Mouse (Mus musculus): ENCODE data around the gene Brip1. TPM values are rescaled to one million over a fixed set of nuclear protein-coding genes. Genes with fewer than 3 reads are reported as not detected.

The Brip1 gene
- polyA plus RNA-seq, 1 experiment from 2014 or later, result 6.9 TPM

- Histone ChIP-seq H3K4me1 (no peaks in the 10 kb centered on the region), H3K4me2 (replicated peaks) (no peak overlapping the region), H3K36me3 (no peaks in the 10 kb centered on the region), H3K9ac (replicated peaks) (no peak overlapping the region), H3K4me3 (no peak overlapping the region), H3K27ac (replicated peaks) (no peak overlapping the region), H3K9me3 (no peaks in the 10 kb centered on the region), H3K27me3 (no peaks in the 10 kb centered on the region; the same call in 1 of the 2 replicates)
- ATAC-seq (ENCODE audit: low FRiP score, low read depth), result no peak
- 91% methylated on average over 11 of the region's 11 CpGs for WGBS
These were observed 184.8 kb downstream of the Brip1 start for GRCm38 (mm10) chr11:86016242-86016641.

GRCm38 (mm10) chr11:86013087-86013486, 187.9 kb downstream of the Brip1 start:
- Histone ChIP-seq H3K27ac (replicated peaks) (no peak overlapping the region), H3K36me3 (no peaks in the 10 kb centered on the region), H3K4me3 (no peak overlapping the region), H3K9ac (replicated peaks) (no peak overlapping the region), H3K4me1 (no peaks in the 10 kb centered on the region), H3K4me2 (replicated peaks) (no peak overlapping the region), H3K9me3 (no peaks in the 10 kb centered on the region), H3K27me3 (no peaks in the 10 kb centered on the region; the same call in 1 of the 2 replicates)
- no peak for ATAC-seq (ENCODE audit: low FRiP score, low read depth)
- WGBS, result 71% methylated on average over 2 of the region's 2 CpGs

- H3K36me3 ChIP-seq, result no peaks in the 10 kb centered on the region
- H3K4me2 ChIP-seq (replicated peaks), result no peak overlapping the region
- H3K27ac ChIP-seq (replicated peaks), result no peak overlapping the region
- H3K4me1 ChIP-seq, result no peaks in the 10 kb centered on the region
- H3K9ac ChIP-seq (replicated peaks), result no peak overlapping the region
- 88% methylated on average over 4 of the region's 4 CpGs for WGBS
- H3K9me3 ChIP-seq, result no peaks in the 10 kb centered on the region
- 0 out of 2 replicates have a peak, but pooled peaks cover 3% of the 10 kb centered on the region for H3K27me3 ChIP-seq
- ATAC-seq (ENCODE audit: low FRiP score, low read depth), result no peak
- no peak overlapping the region for H3K4me3 ChIP-seq
These were observed 190.5 kb downstream of the Brip1 start for GRCm38 (mm10) chr11:86010458-86010857.

- no peak overlapping the region for H3K4me3 ChIP-seq
- no peak for ATAC-seq (ENCODE audit: low FRiP score, low read depth)
- no peaks in the 10 kb centered on the region for H3K9me3 ChIP-seq
- H3K27ac ChIP-seq (replicated peaks), result no peak overlapping the region
- WGBS, result 71% methylated on average over 10 of the region's 10 CpGs
- no peaks in the 10 kb centered on the region for H3K4me1 ChIP-seq
- H3K36me3 ChIP-seq, result no peaks in the 10 kb centered on the region
- H3K27me3 ChIP-seq, result 0 out of 2 replicates have a peak, but pooled peaks cover 3% of the 10 kb centered on the region
- H3K9ac ChIP-seq (replicated peaks), result no peak overlapping the region
- no peak overlapping the region for H3K4me2 ChIP-seq (replicated peaks)
These were observed 192.6 kb downstream of the Brip1 start for GRCm38 (mm10) chr11:86008211-86008905.

Other genes with a start within 250 kb of the Brip1 start
- gene Ints2, start 56.4 kb upstream of the Brip1 start, polyA plus RNA-seq (2016; fragmentation: Nextera tagmentation; extraction: Ambion mirVana), result 48.3 and 51.6 TPM in 2 replicates
- gene Med13, start 156.4 kb upstream of the Brip1 start, polyA plus RNA-seq (2016; fragmentation: Nextera tagmentation; extraction: Ambion mirVana), result 13.6 TPM in 2 replicates